Mouse (Mus musculus) right cerebral cortex, postnatal 36 days (tissue): ENCODE measurements around the gene Shank2.
A peak's percentile ranks its signal among the peaks of the same experiment; 100 is the strongest.

ENCODE experiments used
- DNase-seq, 2 experiments: peaks; one replicate each; pipeline ENCODE4 v3.0.0; 2022; ENCODE audit warnings: low spot score in 2 of 2, mixed read lengths in 1 of 2

Gene Shank2

GRCm38 (mm10) chr7:144470545-144471059 lies 468.9 kb downstream of the Shank2 start, which contains the start of gene Cttn:
Gene Cttn (minus strand): TSS chr7:144471009.
- DNase-seq, result peak; percentile 82 to 89

- DNase-seq, result no peak
These were observed 469.4 kb downstream of the Shank2 start for GRCm38 (mm10) chr7:144471103-144471502.

GRCm38 (mm10) chr7:144473486-144473885 lies 471.8 kb downstream of the Shank2 start:
- no peak for DNase-seq
